Mouse (Mus musculus) brain, adult 2 months (tissue): Measurements from ENCODE around the gene Auh.
A peak's percentile ranks its signal among the peaks of the same experiment; 100 is the strongest.

Experiments
- DNase-seq: peaks from one replicate; pipeline ENCODE4 v3.0.0; 2011; ENCODE audit warnings: low read depth, low spot score

Auh gene

GRCm38 (mm10) chr13:52929209-52930171, at the start of gene Auh:
Gene Auh (minus strand): TSS chr13:52929681.
- peak; percentile 94 for DNase-seq

- DNase-seq = peak; percentile 50
These were observed 49.0 kb upstream of the Auh start for GRCm38 (mm10) chr13:52978321-52978981.

DNA sequence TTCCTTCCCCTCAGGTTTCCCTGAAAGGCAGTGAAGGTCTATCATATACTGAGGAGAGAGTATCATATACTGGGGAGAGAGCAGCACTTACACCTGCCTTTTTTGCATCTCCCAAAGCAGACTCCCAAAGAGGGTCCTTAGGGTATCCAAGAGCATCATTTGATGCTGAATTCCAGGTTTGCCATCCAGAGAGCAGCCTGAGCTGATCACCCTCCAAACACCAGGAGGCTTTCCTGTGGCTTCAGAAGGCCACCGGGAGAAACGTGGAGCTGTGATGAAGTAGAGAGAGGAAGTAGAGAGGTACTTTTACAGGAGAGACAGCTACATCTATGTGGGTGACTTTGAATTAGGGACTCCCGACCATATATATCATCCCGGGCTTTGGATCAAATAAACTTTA, 48.3 kb upstream of the Auh start:
- no peak for DNase-seq

- no peak for DNase-seq
These were observed 47.7 kb upstream of the Auh start for GRCm38 (mm10) chr13:52977221-52977609.

DNA sequence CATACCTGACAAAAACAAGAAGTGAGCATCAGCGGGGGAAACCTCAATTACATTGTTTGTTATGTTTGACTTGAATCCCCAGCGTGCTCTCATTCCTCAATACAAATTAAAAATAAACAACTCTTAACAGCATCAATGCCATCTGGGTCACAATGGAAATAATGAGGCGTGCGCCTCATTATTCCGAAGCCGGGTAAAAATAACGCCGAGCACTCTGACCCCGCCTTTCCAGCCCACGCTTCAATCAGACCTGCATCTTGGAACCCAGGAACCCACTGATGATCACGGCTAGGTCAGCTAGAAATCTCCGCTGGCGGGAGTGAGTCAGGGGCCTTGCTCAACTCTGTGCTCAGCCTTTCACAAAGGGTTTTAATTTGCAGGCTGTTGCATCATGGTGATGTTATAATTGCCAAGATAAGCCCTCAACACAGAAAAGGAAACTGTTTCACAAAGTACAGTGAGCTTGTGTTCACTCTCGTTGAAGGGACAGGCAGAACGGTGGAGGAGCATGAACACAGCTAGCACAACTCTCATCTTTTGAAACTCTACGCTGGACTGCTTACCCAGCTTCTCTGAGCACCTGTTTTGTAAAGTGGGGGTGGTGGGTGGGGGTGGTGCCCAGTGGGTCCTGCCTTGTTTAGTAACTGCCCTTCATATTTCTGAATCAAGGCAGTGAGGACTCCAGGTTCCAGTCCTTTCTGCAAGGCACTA, 47.2 kb upstream of the Auh start:
- peak; percentile 63 for DNase-seq

GRCm38 (mm10) chr13:52976130-52976509, 46.6 kb upstream of the Auh start:
- DNase-seq = no peak

DNA sequence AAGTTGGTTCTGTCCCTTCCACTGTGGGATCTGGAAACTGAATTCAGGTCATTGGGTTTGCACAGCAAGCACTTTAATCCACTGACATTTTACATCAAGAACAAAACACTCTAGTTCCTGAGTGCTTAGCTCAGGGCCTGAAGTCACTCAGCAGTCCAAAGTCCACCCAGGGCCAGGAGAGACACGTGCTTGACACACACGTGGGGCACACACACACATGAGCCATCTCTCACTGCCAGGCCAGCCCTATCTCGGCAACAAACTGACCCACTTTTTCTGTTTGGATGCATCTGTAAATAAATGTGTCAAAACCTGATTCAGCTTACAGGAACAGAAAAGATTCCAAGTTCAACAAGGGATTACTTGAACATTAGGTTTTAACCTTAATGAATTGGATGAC, 45.2 kb upstream of the Auh start:
- DNase-seq = peak; percentile 46

DNA sequence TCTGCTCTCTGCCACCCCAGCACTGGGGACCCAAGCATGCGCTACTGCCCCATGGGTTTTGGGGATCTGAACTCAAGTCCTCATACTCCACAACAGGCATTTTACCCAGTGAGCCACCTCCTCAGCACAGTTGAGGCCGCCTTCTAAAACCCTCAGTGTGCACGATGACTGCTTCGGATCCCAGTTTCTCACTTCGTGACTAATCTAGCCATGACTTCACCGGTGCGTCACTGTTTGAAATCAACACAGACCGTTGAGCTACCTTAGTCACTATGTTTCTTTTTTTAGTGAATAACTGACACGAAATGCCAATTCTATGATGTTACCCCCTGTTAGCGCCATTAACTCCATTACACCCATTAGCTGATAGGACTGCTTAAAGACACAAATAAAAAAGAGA, 43.9 kb upstream of the Auh start:
- peak; percentile 71 for DNase-seq

- DNase-seq = no peak
These were observed 43.1 kb upstream of the Auh start for GRCm38 (mm10) chr13:52972626-52973025.

DNA sequence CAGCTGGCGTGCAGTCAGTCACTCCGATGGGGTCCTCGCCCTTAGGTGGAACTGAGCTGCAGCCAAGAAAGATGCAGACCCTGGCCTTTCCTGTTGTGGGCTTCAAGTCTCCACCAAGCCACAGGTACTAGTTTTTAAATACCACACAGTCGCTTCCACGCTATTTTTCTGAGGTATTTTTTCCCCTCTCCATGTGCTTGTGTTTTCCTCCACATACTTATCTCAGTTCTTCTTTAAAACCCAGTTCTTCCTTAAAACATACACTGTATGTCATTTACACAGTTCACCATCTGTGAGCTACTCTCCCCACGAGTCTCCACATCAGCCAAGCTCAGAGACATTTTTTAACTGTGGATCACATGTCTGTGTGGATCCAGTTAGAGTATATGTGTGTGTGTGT, 41.4 kb upstream of the Auh start:
- DNase-seq = no peak

- DNase-seq = no peak
These were observed 33.4 kb upstream of the Auh start for GRCm38 (mm10) chr13:52962922-52963321.

DNA sequence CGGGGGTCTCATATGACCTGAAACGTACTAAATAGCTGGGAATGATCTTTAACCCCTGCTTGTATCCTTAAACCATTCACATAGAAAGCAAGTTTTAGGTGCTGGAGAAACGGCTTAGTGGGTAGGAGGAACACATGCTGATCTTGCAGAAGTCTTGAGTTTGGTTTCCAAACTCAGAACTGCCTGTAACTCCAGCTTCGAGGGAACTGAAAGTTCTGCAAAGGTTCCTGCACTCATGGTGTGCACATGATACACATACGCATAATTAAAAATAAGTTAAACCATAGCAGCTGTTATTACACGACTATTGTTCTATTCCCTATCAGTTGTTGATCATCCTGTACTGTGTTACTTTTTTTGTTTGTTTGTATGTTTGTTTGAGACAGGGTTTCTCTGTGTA, 32.9 kb upstream of the Auh start:
- DNase-seq = no peak

DNA sequence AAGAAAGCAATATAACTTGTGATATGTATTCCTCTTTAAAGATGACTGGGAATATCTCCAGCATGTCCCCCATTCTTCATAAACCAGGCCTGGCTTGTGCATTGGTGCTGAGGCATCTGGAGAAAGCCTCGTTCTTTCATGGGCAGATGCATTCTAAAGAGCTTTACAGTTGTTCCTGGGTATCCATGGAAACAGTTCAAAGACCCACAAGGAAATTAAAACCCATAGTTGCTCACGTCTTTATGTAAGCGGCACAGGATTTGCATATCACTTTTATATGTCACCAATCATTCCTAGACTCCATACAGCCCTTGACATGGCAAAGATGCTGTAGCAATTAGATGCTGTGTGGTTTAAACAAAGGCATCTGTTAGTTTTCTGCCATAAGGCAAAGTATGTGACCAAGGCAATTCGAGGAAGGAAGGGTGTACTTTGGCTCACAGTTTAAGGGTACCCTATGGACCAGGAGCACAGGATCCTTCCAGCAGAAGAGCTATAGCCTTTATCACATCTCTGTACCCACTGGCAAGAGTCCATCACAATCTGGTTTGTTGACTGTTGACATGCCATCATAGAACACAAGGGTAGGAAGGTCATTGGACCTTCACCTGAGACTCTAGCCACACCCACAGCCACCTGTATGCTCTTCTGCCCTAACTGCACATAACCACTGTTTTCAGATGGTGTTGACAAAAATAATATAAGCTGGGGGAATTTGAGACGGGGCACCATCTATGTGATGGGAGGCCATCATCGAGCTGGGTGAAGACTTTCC, 24.5 kb upstream of the Auh start:
- DNase-seq = no peak

- no peak for DNase-seq
These were observed 19.7 kb upstream of the Auh start for GRCm38 (mm10) chr13:52949211-52949610.

- DNase-seq = no peak
These were observed 18.1 kb upstream of the Auh start for GRCm38 (mm10) chr13:52947545-52947944.

GRCm38 (mm10) chr13:52945769-52946168, 16.3 kb upstream of the Auh start:
- no peak for DNase-seq

DNA sequence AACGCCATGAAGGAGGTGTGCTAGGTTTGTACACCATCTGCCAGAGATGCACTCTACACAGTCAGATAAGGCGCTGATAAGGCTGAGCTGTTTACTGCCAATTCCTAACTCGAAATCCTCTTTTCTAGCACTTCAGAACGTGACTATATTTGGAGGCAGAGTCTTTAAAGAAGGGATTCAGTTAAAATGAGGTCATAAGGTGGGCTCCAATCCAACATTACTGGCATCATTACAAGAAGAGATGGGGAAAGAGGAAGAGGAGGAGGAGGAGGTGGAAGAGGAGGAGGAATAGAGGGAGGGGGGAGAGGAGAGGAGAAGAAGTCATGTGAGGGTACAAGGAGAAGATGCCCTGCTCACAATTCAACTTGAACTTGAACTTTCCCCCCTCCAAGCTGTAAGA, 14.6 kb upstream of the Auh start:
- DNase-seq = no peak

DNA sequence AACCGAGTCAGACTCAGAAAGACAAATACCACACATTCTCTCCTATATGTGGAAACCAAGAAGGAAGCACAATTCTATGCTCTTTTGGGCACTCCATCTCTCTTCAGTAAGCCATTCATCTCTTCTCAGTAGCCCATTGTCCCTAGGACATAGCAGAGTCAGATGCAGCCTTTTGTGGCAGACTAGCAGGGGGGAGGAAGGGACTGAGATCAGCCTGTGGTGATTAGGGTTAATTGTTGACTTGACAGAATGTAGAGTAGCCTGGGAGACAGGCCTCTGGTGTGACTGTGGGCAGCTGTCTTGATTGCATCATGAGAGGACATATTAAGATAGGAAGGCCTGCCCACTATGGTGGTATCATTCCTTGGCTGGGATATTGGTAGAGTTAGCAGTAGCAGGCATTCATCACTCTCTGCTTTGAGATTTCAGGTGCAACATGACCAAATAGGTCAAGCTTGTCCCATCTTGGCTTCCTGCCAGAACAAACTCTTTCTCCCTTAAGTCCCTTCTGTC, 13.5 kb upstream of the Auh start:
- DNase-seq = peak; percentile 73

DNA sequence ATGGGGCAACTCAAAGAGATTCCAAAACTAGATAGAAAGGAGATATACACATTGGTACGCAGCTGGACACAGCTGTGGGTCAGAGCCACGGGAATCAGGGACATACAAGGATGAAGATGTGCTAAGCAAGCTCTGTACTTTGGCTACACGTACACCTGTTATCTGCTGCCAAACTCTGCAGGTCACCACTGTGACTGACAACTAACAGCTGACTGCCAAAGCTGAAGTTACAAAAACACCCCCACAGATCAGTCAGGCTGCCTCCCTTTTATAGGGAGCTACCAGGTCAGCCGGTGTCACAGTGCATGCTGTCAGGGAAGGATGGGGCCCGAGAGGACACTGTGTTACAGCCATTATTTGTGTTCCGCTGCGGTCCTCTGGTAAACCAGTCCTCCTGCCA, 11.5 kb upstream of the Auh start:
- DNase-seq = no peak

- DNase-seq = no peak
These were observed 1.1 kb upstream of the Auh start for GRCm38 (mm10) chr13:52930582-52930981.

- DNase-seq = peak; percentile 63
These were observed 1.1 kb downstream of the Auh start for GRCm38 (mm10) chr13:52928392-52928791.
